Mouse (Mus musculus): ENCODE results near the gene Calu.
"Not testable (repeated sequence)": the region's sequence is repeated elsewhere in the genome, so short reads cannot be mapped to it uniquely, and the experiment has no call there.

Calu gene

GRCm38 (mm10) chr6:29347665-29348370 is at the start of gene Calu:
TSS of gene Calu (plus strand) at chr6:29348069.
- peak; percentile 99 to 100 for DNase-seq (ENCODE audit: low read depth in 2 of 2, low spot score in 2 of 2)

GRCm38 (mm10) chr6:29299112-29299511 is 48.8 kb upstream of the Calu start:
- DNase-seq (ENCODE audit: low read depth in 2 of 2, low spot score in 2 of 2): no peak

DNA sequence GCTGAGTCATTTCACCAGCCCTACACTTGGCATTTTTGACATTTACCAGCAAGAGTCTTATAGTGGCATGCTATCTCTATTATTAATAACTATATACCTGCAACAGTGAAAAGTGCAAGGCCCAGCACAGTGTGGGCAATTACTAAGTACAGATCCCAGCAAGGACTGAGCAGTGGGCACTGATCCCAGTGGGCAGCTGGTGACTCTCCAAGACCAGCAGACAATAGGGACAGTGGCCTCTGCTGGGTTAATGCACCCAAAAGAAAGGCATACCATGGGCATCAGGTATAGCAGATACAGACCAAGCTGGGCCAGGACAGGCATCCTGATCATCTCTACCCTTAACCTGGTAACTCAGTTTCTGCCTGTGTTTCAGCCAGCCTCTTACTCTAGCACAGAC is 44.6 kb upstream of the Calu start:
- no peak for DNase-seq (ENCODE audit: low read depth in 2 of 2, low spot score in 2 of 2)

DNA sequence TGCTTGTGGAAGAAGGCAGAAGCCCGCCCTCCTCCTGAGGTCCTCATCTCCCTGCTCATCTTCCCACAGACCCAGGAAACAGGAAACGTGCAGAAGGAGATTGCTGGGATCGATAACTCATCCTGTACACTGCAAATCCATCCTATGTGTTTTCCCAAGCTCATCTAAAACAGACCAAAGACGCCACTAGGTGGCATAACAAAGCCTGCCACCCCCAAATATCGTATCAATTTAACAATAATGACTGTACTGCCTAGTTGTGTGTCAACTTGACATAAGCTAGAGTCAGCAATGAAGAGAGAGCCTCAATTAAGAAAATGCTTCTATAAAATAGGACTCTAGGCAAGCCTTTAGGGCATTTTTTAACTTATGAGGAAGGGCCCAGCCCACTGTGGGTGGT is 44.1 kb upstream of the Calu start:
- DNase-seq (ENCODE audit: low read depth in 2 of 2, low spot score in 2 of 2): no peak

DNA sequence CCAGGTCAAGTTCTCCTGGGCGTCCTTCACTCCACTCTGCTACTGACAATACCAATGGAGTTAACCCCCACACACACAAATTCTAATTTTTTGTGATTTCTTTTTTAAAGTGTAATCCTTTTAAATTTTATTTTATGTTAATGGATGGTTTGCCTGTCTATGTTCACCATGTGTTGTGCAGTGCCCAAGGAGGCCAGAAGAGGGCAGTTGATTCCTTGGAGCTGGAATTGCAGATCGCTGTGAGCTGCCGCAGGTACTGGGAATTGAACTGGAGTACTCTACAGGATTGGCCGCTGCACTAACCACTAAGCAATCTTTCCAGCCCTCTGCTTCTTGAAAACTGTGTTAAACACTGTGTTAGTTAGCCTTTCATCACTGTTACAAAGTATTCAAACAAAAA is 42.4 kb upstream of the Calu start:
- no peak for DNase-seq (ENCODE audit: low read depth in 2 of 2, low spot score in 2 of 2)

DNA sequence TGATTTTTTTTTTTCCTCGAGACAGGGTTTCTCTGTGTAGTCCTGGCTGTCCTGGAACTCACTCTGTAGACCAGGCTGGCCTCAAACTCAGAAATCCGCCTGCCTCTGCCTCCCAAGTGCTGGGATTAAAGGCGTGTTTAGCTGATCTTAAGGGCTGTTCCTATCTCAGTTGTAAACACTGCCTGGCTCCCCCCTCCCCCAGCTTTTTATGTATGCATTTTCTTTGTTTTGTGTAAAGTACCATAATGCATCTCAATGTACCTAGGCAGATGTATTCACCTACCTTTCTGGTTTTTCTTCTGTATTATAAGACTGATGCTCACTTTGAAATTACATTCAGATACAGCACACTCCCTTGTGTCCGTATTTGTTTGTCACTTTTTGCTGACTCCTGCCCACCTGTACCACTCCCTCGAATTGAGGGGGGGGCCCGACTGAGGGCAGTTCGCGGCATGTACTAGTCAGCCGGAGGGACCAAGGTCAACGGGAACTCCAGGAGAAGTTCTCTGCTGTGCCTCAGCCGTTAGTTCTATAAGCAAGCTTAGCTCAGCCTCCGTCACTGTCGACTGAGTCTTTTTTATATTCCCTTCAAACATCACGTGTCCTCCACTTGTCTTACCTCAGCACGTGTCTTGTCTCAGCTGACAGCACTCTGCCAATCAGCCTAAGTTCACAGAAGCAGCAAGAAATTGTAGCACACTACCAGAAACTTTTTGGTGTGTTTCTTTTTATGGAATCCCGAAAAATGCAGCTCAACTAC is 38.8 kb upstream of the Calu start:
- no peak for DNase-seq (ENCODE audit: low read depth in 2 of 2, low spot score in 2 of 2)

- DNase-seq (ENCODE audit: low read depth in 2 of 2, low spot score in 2 of 2): no peak
Measured at GRCm38 (mm10) chr6:29313690-29314202, 34.1 kb upstream of the Calu start.

- DNase-seq (ENCODE audit: low read depth in 2 of 2, low spot score in 2 of 2): no peak
Measured at GRCm38 (mm10) chr6:29317286-29317685, 30.6 kb upstream of the Calu start.

DNA sequence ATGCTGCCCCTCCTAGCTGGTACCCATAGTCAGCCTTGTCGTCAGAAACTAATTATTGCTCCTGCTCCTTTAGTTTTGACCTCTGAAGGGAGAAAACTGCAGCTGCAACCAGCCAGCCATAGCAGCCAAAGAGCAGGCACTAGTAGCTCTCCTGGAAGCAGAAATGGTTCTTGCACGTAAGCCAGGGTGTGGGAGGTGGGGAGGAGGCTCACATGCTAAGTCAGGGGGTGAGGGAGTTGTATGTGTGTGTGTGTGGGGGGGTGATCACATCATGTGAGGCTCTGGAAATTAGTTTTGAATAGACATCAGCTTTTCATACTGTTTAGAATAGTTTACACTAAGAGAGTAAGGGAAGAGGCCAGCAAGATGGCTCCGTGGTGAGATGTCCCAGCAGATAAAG is 29.9 kb upstream of the Calu start:
- DNase-seq (ENCODE audit: low read depth in 2 of 2, low spot score in 2 of 2): no peak

- DNase-seq (ENCODE audit: low read depth in 2 of 2, low spot score in 2 of 2): no peak
Measured at GRCm38 (mm10) chr6:29318879-29319278, 29.0 kb upstream of the Calu start, which contains the start of gene Fam71f1. TSS of gene Fam71f1 (plus strand) at chr6:29319140.

DNA sequence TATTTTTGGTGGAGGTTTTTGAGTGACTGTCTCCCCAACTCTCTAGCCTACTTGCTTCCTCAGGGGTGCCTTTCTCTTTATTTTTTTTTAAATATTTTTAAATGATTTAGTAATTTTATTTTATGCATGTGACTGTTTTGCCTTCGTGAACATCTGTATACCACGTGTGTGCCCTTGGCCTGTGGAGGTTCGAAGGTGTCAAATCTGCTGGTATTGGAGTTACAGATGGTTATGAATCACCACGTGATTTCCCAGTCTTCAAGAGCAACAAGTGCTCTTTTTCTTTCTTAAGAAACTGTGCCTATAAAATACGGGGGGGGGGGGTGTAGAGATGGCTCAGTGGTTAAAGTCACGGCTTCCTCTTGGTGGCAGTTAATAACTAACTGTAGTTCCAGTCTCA is 26.3 kb upstream of the Calu start:
- no peak for DNase-seq (ENCODE audit: low read depth in 2 of 2, low spot score in 2 of 2)

- no peak for DNase-seq (ENCODE audit: low read depth in 2 of 2, low spot score in 2 of 2)
Measured at GRCm38 (mm10) chr6:29322147-29322546, 25.7 kb upstream of the Calu start.

- DNase-seq (ENCODE audit: low read depth in 2 of 2, low spot score in 2 of 2): no peak
Measured at GRCm38 (mm10) chr6:29322735-29323134, 25.1 kb upstream of the Calu start.

GRCm38 (mm10) chr6:29326961-29327360 is 20.9 kb upstream of the Calu start:
- DNase-seq (ENCODE audit: low read depth in 2 of 2, low spot score in 2 of 2): no peak

DNA sequence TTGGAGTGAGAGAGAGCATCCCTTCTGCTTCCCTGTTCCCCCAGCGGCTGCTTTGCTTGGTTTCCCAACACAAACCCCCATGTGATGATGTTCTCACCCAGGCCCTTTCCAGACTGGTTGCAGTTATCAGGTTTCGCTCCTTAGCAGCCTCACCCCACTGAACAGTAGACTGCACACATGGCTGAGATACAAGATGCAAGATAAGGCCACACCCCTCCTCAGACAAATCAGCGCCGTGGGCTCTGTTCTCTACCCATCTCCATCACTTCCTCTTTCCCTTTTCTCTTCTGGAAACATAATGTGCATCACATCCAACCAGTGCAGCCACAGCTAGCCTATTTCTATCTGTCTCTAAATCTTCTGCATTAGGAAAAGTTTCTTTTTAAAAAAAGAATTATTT is 18.4 kb upstream of the Calu start:
- no peak for DNase-seq (ENCODE audit: low read depth in 2 of 2, low spot score in 2 of 2)

DNA sequence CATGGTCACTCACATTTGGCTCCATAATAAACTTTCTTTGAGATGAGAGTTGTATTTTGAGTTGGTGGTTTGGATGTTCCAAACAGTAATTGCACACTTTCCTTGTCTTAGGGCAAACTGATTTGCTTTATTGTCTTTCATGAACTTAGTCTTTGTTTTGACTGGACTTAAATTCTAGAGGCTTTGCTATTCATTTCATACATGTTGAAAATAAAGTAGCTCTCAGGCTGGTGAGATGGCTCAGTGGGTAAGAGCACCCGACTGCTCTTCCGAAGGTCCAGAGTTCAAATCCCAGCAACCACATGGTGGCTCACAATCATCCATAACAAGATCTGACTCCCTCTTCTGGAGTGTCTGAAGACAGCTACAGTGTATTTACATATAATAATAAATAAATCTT is 1.4 kb upstream of the Calu start:
- DNase-seq (ENCODE audit: low read depth in 2 of 2, low spot score in 2 of 2): not testable (repeated sequence)

GRCm38 (mm10) chr6:29347189-29347588 is 680 bp upstream of the Calu start:
- no peak for DNase-seq (ENCODE audit: low read depth in 2 of 2, low spot score in 2 of 2)

- no peak for DNase-seq (ENCODE audit: low read depth in 2 of 2, low spot score in 2 of 2)
Measured at GRCm38 (mm10) chr6:29348371-29348724, 479 bp downstream of the Calu start.

DNA sequence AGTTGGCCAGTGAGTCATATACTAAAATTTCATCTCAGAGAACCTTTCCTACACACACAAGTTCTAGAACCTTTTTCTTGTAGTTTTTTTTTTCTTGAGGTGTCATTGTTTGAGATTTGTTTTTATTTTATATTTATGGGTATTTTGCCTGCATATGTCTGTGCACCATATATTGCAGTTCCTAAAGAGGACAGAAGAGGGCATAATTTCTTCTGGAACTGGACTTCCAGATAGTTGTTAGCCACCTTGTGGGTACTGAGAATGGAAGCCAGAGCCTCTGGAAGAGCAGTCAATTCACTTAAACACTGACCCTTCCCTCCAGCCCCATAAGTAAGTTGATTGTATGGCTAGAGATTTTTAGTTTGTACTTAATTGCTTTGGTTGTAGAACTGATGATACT is 3.7 kb downstream of the Calu start:
- DNase-seq (ENCODE audit: low read depth in 2 of 2, low spot score in 2 of 2): peak in 1 of 2 experiments; percentile 28

- DNase-seq (ENCODE audit: low read depth in 2 of 2, low spot score in 2 of 2): no peak
Measured at GRCm38 (mm10) chr6:29352816-29353215, 4.9 kb downstream of the Calu start.

DNA sequence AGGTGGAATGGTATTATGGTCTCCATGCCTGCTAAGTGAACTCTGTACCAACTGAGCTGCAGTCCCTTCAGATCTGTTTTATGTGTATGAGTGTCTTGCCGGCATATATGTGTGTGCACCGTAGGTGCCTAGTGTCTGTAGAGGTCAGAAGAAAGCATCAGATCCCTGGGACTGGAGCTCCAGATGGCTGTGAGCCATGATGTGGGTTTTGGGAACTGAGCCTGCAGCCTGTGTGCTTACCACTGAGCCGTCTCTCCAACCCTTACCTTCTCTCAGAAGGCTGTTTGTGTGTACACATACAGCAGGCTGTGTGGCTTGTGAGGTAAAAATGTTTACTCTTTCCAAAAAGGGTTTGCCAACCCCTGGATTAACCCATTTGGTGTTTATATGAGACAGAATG is 11.5 kb downstream of the Calu start:
- DNase-seq (ENCODE audit: low read depth in 2 of 2, low spot score in 2 of 2): no peak

- no peak for DNase-seq (ENCODE audit: low read depth in 2 of 2, low spot score in 2 of 2)
Measured at GRCm38 (mm10) chr6:29360211-29360610, 12.3 kb downstream of the Calu start.

Measured in CD8-positive naive resting alpha-beta T cell, adult 2 months (primary cell).